Mouse (Mus musculus): ENCODE data around the gene Fam240a. TPM values are rescaled to one million over a fixed set of nuclear protein-coding genes. Genes with fewer than 3 reads are reported as not detected.

Gene Fam240a
- not detected in 2 replicates for polyA plus RNA-seq (2016; fragmentation: Nextera tagmentation; extraction: Ambion mirVana)

DNA sequence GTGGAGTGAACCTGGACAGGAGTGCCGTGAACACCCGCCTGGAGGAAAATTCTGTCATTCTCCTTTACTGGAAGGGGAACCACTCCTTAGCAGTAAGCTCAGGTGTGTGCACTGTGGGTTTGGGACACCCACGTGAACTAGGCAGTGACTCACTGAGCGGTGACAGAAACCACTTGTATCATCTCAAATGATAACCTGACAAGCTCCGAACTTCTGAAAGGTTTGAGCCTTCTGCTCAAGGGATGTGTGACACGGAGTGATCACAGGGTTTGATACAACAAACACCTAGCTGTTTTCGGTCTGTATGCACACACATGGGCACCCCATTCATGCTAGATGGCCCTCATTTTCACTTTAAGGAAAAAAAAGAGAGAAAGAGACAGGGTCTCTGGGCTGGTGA is at the start of gene Fam240a:
Gene Fam240a, minus strand, starts transcription at position 76 of the 400 bp plus-strand sequence.
- H3K27ac ChIP-seq (replicated peaks) = no peak within 1 kb of the TSS
- H3K4me2 ChIP-seq (replicated peaks) = no peak within 1 kb of the TSS
- ATAC-seq (ENCODE audit: low FRiP score, low read depth) = no peak
- no peaks in the 10 kb centered on the region for H3K9me3 ChIP-seq
- no peak within 1 kb of the TSS for H3K9ac ChIP-seq (replicated peaks)
- no peaks in the 10 kb centered on the region; the same call in 1 of the 2 replicates for H3K27me3 ChIP-seq
- H3K36me3 ChIP-seq = no peaks in the 10 kb centered on the region
- no peaks in the 10 kb centered on the region for H3K4me1 ChIP-seq
- WGBS = 92% methylated on average over 7 of the region's 7 CpGs
- H3K4me3 ChIP-seq = no peak within 1 kb of the TSS

DNA sequence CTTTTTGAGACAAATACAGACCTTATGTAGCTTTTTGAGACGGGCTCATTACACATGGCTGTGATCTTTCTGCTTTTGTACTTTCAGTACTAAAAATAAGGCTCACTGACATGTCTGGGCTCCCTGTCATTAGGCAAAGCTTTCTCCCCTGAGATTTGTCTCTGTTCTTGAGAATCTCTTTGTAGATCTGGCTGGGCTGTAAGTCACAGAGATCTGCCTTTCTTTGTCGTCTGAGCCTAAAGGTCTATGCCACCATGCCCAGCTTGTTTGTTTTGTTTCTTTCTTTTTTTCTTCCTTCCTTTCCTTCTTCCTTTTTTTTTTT is 49.2 kb upstream of the Fam240a start:
- H3K9ac ChIP-seq (replicated peaks) = no peak overlapping the region
- 74% methylated on average over 2 of the region's 2 CpGs for WGBS
- H3K9me3 ChIP-seq = no peaks in the 10 kb centered on the region
- H3K27me3 ChIP-seq = no peaks in the 10 kb centered on the region
- H3K4me2 ChIP-seq (replicated peaks) = no peak overlapping the region
- H3K4me1 ChIP-seq = no peaks in the 10 kb centered on the region
- no peak for ATAC-seq (ENCODE audit: low FRiP score, low read depth)
- no peak overlapping the region for H3K27ac ChIP-seq (replicated peaks)
- H3K36me3 ChIP-seq = no peaks in the 10 kb centered on the region
- H3K4me3 ChIP-seq = no peak overlapping the region

DNA sequence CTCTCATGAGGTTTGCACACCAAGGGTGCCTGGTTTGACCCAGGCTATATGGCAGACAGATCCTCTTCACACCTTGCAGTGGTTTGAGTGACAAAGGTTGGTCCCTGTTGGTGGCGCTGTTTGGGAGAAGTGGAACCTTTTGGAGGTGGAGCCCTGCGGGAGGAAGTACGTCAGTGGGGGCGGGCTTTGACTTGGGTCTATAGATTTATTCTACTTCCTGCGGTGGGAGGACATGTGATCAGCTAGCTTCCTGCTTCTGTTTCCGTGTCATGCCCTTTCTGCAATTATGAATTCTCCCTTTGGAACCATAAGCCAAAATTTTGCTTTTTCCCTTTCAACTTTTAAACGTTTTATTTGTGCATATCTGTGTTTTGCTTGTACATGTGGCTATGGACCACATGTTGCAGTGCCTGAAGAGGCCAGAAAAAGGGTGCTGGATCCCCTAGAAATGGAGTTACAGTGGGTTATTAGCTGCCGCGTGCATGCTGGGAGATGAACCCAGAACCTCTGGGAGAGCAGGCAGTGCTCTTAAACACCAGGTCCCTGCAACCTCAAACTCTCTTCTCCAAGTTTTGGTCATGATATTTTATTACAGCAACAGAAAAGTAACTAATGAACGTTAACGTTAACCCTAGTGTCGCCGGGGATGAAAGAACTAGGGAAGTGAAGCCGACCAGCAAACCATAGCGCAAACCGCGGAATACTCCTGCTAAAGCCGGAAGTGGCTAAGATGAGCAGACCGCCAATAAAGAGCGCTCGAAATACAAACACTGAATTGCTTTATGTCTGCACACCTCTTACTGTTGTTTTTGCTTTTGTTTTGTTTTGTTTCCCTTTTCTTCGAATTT is 48.6 kb upstream of the Fam240a start:
- no peaks in the 10 kb centered on the region for H3K9me3 ChIP-seq
- no peak overlapping the region for H3K9ac ChIP-seq (replicated peaks)
- H3K27ac ChIP-seq (replicated peaks) = no peak overlapping the region
- no peak overlapping the region for H3K4me2 ChIP-seq (replicated peaks)
- no peaks in the 10 kb centered on the region for H3K4me1 ChIP-seq
- ATAC-seq (ENCODE audit: low FRiP score, low read depth) = no peak
- no peaks in the 10 kb centered on the region for H3K27me3 ChIP-seq
- H3K4me3 ChIP-seq = no peak overlapping the region
- WGBS = 90% methylated on average over 22 of the region's 22 CpGs
- no peaks in the 10 kb centered on the region for H3K36me3 ChIP-seq

DNA sequence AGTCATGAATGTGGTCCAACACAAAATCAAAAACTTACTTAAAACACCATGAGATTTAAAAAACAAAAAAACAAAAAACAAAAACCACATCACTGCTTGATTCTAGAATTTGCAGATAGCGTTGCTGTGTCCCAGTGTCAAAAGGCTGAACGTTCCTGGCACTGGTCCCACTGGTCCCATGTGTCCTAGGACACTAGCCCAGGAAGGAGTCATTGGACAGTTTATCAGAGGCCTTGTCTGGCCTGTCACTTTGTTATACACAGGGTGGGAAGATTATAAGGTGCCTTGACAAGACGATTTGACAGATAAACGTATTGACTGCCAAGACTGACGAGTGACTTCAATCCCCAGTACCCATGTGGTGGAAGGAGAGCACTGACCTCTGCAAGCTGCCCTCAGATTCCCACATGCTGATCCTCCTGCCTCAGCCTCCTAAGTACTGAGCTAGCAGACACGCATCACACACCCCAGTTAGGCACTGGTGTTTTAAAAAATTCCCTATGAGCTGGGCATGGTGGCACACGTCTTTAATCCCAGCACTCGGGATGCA is 47.0 kb upstream of the Fam240a start:
- Histone ChIP-seq H3K4me2 (replicated peaks) (no peak overlapping the region), H3K27ac (replicated peaks) (no peak overlapping the region), H3K36me3 (no peaks in the 10 kb centered on the region), H3K4me1 (no peaks in the 10 kb centered on the region), H3K4me3 (no peak overlapping the region), H3K9me3 (no peaks in the 10 kb centered on the region), H3K9ac (replicated peaks) (no peak overlapping the region), H3K27me3 (no peaks in the 10 kb centered on the region)
- 86% methylated on average over 8 of the region's 8 CpGs for WGBS
- no peak for ATAC-seq (ENCODE audit: low FRiP score, low read depth)

DNA sequence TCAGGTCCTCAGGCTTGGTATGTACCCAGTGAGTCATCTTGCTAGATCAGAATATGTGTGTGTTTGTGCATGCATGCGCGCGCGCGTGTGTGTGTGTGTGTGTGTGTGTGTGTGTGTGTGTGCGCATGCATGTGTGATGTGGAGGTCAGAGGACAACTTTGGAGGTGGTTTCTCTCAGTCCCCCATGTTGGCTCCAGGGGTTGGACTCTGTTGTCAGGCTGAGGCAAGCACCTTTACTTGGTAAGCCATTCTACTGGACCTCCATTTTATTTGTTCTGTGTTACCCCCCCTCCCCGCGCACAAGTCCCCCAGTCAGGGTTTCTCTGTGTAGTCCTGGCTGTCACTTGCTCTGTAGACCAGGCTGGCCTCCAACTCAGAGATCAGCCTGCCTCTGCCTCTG is 44.7 kb upstream of the Fam240a start:
- Histone ChIP-seq H3K27me3 (peaks cover 2% of the 10 kb centered on the region; the same call in 1 of the 2 replicates), H3K36me3 (no peaks in the 10 kb centered on the region), H3K4me1 (no peaks in the 10 kb centered on the region), H3K9me3 (no peaks in the 10 kb centered on the region), H3K4me3 (no peak overlapping the region), H3K9ac (replicated peaks) (no peak overlapping the region), H3K27ac (replicated peaks) (no peak overlapping the region), H3K4me2 (replicated peaks) (no peak overlapping the region)
- ATAC-seq (ENCODE audit: low FRiP score, low read depth) = no peak
- WGBS = 95% methylated on average over 8 of the region's 8 CpGs

DNA sequence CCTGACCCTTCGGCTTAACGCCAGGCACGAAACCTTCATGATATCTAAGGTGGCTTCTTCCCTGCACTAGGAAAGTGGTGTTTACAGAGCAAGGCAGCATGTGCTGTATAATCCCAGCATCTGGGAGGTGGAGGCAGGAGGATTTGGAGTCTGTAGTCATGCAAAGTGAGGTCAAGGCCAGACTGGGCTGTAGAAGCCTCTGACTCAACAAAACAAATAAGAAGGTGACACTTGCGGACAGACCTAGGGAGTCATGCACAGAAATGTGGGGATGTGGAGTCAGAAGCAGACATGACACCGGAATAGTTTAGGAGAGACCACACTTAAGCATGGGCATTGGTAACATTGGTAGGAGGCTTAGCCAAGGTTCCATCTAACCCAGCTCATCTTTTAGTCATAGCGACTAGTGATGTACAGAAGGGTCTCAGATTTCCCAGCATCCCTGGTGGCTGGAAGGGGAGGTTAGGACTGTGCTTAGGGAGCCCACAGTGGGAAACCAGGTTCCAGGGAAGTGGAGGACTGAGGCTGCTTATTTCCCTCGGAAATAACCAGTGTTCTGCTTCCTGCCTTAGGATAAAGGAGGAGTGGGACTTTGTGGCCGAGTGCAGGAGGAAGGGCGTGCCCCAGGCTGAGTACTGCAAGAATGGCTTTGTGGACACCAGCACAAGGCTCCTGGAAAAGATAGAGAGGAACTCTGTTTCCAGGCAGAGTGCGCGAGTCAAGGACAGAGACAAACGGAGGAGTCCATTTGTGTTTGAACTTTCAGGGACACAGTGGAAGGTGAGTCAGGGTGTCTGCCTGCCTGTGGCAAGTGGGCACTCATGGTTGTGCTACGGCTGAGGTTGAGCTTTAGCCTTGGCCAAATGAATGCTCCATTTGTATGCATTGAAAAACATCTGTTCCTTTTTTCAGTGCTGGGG is 43.8 kb upstream of the Fam240a start:
- WGBS = 84% methylated on average over 13 of the region's 13 CpGs

DNA sequence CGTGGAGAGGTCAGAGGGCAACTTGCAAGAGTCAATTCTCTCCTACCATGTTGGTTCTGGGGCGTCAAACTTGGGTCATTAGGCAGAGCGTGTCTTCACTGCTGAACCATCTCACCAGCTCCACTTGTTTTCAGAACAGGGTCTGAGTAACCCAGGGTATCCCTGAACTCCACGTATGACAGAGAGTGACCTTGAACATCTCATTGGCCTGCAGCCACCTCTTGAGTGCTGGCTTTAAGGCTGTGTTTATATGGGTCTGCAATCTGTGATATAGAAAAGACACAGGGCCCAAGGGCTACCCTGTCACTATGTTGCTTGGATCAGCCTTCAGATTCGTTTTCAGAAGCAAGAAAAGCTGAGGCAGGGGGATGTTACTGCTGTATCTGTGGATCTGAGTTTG is 43.0 kb upstream of the Fam240a start:
- Histone ChIP-seq H3K4me1 (no peaks in the 10 kb centered on the region; the same call in 1 of the 2 replicates), H3K27me3 (peaks cover 18% of the 10 kb centered on the region; the same call in 1 of the 2 replicates), H3K4me3 (no peak overlapping the region), H3K9me3 (no peaks in the 10 kb centered on the region), H3K36me3 (no peaks in the 10 kb centered on the region), H3K27ac (replicated peaks) (no peak overlapping the region), H3K9ac (replicated peaks) (no peak overlapping the region), H3K4me2 (replicated peaks) (no peak overlapping the region)
- WGBS = 84% methylated on average over 5 of the region's 5 CpGs
- no peak for ATAC-seq (ENCODE audit: low FRiP score, low read depth)

More for the DNA sequence above, 43.8 kb upstream of the Fam240a start:
- Histone ChIP-seq H3K27me3 (peaks cover 11% of the 10 kb centered on the region; the same call in 1 of the 2 replicates), H3K27ac (replicated peaks) (no peak overlapping the region), H3K9me3 (no peaks in the 10 kb centered on the region), H3K9ac (replicated peaks) (no peak overlapping the region), H3K4me2 (replicated peaks) (no peak overlapping the region), H3K36me3 (no peaks in the 10 kb centered on the region), H3K4me3 (no peak overlapping the region), H3K4me1 (no peaks in the 10 kb centered on the region)
- no peak for ATAC-seq (ENCODE audit: low FRiP score, low read depth)

DNA sequence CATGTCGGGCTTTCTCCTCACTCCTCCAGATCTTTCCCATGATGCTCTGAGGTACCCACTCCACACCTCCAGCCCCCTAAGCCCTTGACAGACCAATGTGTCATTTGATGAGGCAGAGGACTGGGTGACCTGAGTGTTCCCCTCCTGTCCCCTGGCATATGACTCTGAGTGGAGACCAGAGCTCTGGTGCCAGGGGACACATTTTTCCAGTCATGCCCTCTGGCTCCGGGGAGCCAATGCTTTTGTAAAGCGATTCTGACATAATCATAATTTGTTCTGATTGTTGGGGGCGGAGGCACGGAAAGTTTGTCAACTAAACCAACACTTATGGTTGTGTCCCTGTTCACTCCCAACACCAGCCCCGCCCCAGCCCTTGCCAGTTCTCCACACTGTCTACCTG is 39.3 kb upstream of the Fam240a start:
- no peaks in the 10 kb centered on the region for H3K36me3 ChIP-seq
- peaks cover 4% of the 10 kb centered on the region for H3K4me1 ChIP-seq
- no peak overlapping the region for H3K27ac ChIP-seq (replicated peaks)
- no peaks in the 10 kb centered on the region for H3K9me3 ChIP-seq
- H3K4me2 ChIP-seq (replicated peaks) = no peak overlapping the region
- H3K27me3 ChIP-seq = peaks cover 39% of the 10 kb centered on the region
- no peak for ATAC-seq (ENCODE audit: low FRiP score, low read depth)
- no peak overlapping the region for H3K9ac ChIP-seq (replicated peaks)
- H3K4me3 ChIP-seq = no peak overlapping the region
- WGBS = 92% methylated on average over 6 of the region's 6 CpGs

DNA sequence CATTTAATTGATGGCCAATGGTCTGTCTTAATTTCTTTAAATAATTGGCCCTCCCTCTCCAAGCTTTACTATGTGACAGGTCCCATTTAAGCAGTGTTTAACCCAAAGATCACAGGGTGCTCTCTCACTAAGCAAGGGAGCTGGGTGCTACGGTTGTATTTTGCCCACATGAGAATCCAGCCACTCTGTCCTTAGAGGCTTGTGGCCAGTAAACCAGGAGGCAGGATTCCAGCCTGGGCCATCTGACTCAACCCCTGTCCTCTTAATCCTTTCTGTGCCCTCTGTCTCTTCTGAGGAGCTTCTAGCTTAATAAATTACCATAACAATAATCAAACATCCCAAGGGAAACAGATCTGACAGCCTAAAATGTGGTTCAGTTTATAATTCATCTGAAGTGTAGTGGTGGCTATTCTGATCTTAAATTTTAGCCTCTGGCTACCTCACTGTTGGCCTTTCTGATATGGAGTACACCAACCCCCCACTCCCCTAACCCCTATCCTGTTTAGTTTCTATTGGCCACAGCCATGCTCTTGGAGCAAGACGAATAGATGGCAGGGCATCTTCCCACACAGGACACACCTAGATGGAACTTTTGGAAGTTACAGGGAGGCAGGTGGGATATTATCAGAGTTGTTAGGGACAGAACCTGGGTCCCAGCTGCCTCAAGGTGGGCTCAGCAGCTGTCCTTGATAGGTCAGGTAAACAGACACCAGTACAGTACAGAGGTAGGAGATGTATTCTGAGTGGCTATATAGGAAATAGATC is 38.2 kb upstream of the Fam240a start:
- H3K4me3 ChIP-seq = no peak overlapping the region
- H3K4me1 ChIP-seq = peaks cover 4% of the 10 kb centered on the region
- no peak overlapping the region for H3K27ac ChIP-seq (replicated peaks)
- H3K9ac ChIP-seq (replicated peaks) = no peak overlapping the region
- H3K9me3 ChIP-seq = no peaks in the 10 kb centered on the region
- no peaks in the 10 kb centered on the region for H3K36me3 ChIP-seq
- H3K4me2 ChIP-seq (replicated peaks) = 0 out of 2 replicates have a peak overlapping the region, but pooled peaks have one; percentile 95
- peaks cover 47% of the 10 kb centered on the region for H3K27me3 ChIP-seq
- no peak for ATAC-seq (ENCODE audit: low FRiP score, low read depth)
- WGBS = 36% methylated on average over 2 of the region's 2 CpGs

DNA sequence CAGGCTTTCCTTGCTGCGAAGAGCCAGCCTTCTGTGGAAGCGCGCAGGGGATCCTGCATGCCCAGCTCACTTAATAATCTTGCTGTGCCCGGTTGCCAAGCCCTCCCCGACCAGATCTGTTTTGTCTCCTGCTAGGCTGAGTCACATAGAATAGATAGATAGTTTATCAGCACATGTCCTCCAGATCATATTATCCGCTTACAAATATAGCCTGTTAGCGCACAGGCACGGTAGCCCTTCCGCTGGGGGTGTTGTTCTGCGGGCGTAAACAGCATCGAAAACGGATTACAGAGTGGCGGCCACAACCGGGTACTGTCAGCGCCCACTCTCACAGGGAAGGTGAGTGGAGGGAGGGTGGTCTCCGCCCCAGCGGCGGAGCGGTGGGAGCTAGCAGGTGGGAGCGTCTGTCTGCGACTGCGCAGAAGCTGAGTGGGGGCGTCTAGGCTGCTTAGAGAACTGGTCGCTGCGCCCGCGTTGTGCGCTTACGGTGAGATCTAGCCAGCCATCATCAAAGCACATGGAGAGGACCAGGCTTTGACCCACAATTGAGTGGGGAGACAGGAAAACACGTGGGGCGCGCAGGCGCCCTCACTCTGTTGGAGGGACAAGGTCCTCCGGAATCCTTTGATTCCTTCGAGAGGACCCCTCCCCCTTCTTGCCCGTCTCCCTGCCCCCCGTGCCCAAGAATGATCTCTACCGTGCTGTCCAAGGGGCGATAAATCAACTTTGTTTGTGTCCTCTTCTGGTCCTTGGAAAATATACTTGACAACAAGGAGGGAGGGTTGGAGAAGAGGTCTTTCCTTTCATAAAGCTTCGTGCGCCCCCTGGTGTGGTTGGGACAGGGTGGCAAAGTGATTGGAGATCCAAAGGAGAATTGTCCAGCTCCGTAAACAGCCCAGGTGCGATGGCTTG is 37.1 kb upstream of the Fam240a start:
- WGBS = under 1% methylated on average over 44 of the region's 44 CpGs
- Histone ChIP-seq H3K9me3 (no peaks in the 10 kb centered on the region), H3K27ac (replicated peaks) (0 out of 2 replicates have a peak overlapping the region, but pooled peaks have one; percentile 35), H3K4me2 (replicated peaks) (peak overlapping the region; percentile 95), H3K9ac (replicated peaks) (peak overlapping the region; percentile 58), H3K27me3 (peaks cover 50% of the 10 kb centered on the region), H3K4me1 (peaks cover 4% of the 10 kb centered on the region), H3K4me3 (peak overlapping the region; percentile 58), H3K36me3 (no peaks in the 10 kb centered on the region)
- ATAC-seq (ENCODE audit: low FRiP score, low read depth) = peak; percentile 66

Data from midbrain, embryonic 12.5 days (tissue).